Mouse (Mus musculus): ENCODE data around the gene Cldn14. TPM values are rescaled to one million over a fixed set of nuclear protein-coding genes. Genes with fewer than 3 reads are reported as not detected.

Gene Cldn14
- polyA plus RNA-seq, 1 experiment from 2014 or later = 0.12 TPM

DNA sequence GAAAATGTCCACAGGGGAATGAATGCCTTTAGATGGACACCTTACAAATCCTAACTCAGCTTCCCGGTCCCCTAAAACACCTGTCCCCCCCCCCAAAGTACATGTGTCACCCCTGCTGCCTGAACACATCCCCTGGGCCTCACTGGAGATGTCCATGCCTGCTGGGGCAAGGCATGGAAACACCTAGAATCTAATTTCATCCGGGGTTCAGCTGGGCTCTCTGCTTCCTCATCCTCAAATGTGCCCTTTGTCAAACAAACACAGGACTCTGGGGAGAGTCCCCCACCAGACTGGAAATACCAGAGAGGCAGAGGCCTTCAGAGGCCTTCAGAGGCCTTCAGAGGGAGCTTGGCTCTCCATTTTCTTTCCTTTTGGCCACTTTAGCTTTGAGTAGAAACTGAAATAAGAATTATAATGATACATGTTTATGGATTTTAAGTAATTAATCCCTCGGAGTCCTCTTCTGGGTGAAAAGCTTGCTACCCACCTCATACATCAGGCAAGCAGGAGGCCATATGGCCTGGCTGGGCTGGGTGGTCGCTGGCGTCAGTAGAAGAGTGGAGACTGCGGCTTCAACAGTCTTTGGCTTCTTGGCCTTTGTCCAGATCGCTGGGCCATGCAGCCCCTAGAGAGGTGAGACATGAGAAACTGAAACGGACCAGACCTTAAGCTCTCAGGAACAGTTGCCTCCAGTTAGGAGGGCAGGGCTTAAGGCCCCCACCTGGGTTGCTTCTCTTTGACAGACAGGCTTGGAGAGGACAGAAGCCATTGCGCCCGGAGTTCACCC is 66.7 kb downstream of the Cldn14 start:
- no peak overlapping the region for H3K27ac ChIP-seq (ENCODE audit: low read length)
- H3K36me3 ChIP-seq (ENCODE audit: insufficient read depth, low read length) = no peaks in the 10 kb centered on the region
- peak; percentile 46; the same call in 1 of the 2 replicates for ATAC-seq (ENCODE audit: low FRiP score, low TSS enrichment)
- H3K9me3 ChIP-seq (ENCODE audit: low read length) = no peaks in the 10 kb centered on the region
- H3K4me2 ChIP-seq (replicated peaks; ENCODE audit: low read depth, low read length) = no peak overlapping the region
- H3K27me3 ChIP-seq (ENCODE audit: insufficient read depth, low read length) = peaks cover 33% of the 10 kb centered on the region
- H3K4me1 ChIP-seq (ENCODE audit: insufficient read depth, low read length) = peaks cover 4% of the 10 kb centered on the region; the same call in 1 of the 2 replicates
- no peak overlapping the region for H3K4me3 ChIP-seq (ENCODE audit: low read length)
- 66% methylated on average over 10 of the region's 10 CpGs for WGBS
- H3K9ac ChIP-seq (replicated peaks; ENCODE audit: low read length) = no peak overlapping the region

DNA sequence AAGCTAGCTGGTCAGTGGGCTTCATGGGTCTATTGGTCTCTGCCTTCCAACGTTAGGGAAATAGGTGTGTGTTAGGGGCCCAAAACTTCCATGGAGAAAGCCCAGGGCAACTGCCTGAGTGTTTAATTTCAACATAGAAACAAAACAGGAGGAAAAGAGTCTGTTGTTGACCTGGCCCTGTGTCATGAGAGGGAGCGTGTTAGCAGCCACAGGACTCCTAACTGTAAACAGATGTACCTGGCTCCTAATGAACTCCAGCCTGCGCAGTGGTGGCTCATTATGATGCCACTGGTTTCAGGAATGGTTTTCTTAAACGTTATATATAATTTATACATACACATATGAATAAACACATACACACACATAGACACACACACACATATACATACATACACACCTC is 68.7 kb downstream of the Cldn14 start:
- 87% methylated on average over 4 of the region's 4 CpGs for WGBS
- no peak for ATAC-seq (ENCODE audit: low FRiP score, low TSS enrichment)
- no peak overlapping the region for H3K27ac ChIP-seq (ENCODE audit: low read length)

DNA sequence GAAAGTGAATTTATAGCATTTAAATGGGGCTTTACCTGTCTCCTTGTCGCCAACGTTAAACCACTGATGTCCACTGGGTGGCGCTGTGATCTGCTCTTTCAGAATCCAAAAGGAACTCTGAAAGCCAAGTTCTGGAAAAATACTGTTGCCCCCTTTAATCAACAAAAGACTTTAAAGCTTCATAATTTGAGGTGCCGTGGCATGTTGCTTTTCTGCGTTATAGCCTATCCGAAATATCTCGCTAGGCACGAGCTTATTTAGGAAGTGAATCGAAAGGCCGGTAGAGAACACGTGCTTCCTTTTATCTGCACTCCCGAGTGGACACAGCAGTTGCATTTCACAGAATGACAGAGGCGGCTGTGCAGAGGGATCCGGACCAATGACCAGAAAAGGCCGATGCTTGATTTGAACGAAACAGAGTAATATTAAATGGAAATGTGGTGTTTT is 70.2 kb downstream of the Cldn14 start:
- Histone ChIP-seq H3K36me3 (ENCODE audit: insufficient read depth, low read length) (no peaks in the 10 kb centered on the region), H3K27me3 (ENCODE audit: insufficient read depth, low read length) (peaks cover 43% of the 10 kb centered on the region), H3K4me2 (replicated peaks; ENCODE audit: low read depth, low read length) (peak overlapping the region; percentile 56), H3K27ac (ENCODE audit: low read length) (no peak overlapping the region), H3K4me1 (ENCODE audit: insufficient read depth, low read length) (peaks cover 4% of the 10 kb centered on the region; the same call in 1 of the 2 replicates), H3K4me3 (ENCODE audit: low read length) (peak overlapping the region; percentile 43), H3K9me3 (ENCODE audit: low read length) (no peaks in the 10 kb centered on the region), H3K9ac (replicated peaks; ENCODE audit: low read length) (no peak overlapping the region)
- no peak for ATAC-seq (ENCODE audit: low FRiP score, low TSS enrichment)
- 7% methylated on average over 16 of the region's 16 CpGs for WGBS

More for the DNA sequence above, 68.7 kb downstream of the Cldn14 start:
- H3K4me3 ChIP-seq (ENCODE audit: low read length) = no peak overlapping the region
- H3K4me2 ChIP-seq (replicated peaks; ENCODE audit: low read depth, low read length) = no peak overlapping the region
- no peaks in the 10 kb centered on the region for H3K9me3 ChIP-seq (ENCODE audit: low read length)
- H3K9ac ChIP-seq (replicated peaks; ENCODE audit: low read length) = no peak overlapping the region
- peaks cover 44% of the 10 kb centered on the region for H3K27me3 ChIP-seq (ENCODE audit: insufficient read depth, low read length)
- no peaks in the 10 kb centered on the region for H3K36me3 ChIP-seq (ENCODE audit: insufficient read depth, low read length)
- peaks cover 4% of the 10 kb centered on the region; the same call in 1 of the 2 replicates for H3K4me1 ChIP-seq (ENCODE audit: insufficient read depth, low read length)

DNA sequence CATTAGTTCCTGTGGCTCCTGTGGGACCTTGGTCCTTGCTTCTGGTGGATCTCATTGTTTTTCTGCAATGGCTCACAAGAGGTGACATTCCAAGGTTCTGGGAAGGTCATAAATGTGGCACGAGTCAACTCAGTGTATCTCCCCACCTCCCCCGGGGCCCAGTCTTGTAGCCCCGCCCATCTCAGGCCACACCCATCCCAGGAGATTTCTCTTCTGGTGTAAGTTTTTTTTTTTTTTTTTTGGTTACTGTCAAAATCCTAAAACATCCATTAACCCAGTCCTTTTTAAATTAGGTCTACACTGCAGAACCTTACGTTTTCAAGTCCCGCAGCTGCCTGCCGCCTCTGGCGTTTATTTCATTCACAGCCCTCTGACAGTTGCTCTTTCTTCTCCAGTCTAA is 73.6 kb downstream of the Cldn14 start:
- no peak for ATAC-seq (ENCODE audit: low FRiP score, low TSS enrichment)
- no peaks in the 10 kb centered on the region for H3K4me1 ChIP-seq (ENCODE audit: insufficient read depth, low read length)

DNA sequence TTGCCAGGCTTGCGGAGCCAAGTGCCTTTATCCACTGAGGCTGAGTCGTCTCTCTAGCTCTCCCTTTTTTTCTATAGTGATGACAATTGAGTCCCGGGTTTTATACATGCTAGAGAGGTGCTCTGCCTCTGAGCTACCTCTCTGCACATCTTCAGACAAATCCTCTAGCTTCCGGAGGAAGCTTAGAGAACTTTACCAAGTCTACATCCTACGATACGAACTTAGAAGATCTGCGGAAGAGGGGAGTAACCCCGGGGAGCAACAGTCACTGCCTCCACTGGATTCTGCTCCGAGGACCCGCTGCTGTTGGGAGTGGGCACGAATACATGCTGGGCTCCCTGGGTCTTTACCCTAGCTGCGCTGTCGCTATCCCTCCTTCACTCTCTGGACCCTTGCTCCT is 74.0 kb downstream of the Cldn14 start:
- H3K36me3 ChIP-seq (ENCODE audit: insufficient read depth, low read length) = no peaks in the 10 kb centered on the region
- no peak for ATAC-seq (ENCODE audit: low FRiP score, low TSS enrichment)
- H3K9me3 ChIP-seq (ENCODE audit: low read length) = no peaks in the 10 kb centered on the region
- 0 out of 2 replicates have a peak, but pooled peaks cover 1% of the 10 kb centered on the region for H3K4me1 ChIP-seq (ENCODE audit: insufficient read depth, low read length)
- no peak overlapping the region for H3K4me3 ChIP-seq (ENCODE audit: low read length)
- 22% methylated on average over 13 of the region's 13 CpGs for WGBS
- H3K4me2 ChIP-seq (replicated peaks; ENCODE audit: low read depth, low read length) = peak overlapping the region; percentile 5
- H3K27me3 ChIP-seq (ENCODE audit: insufficient read depth, low read length) = peaks cover 40% of the 10 kb centered on the region
- no peak overlapping the region for H3K9ac ChIP-seq (replicated peaks; ENCODE audit: low read length)
- no peak overlapping the region for H3K27ac ChIP-seq (ENCODE audit: low read length)

More for the DNA sequence above, 73.6 kb downstream of the Cldn14 start:
- H3K9me3 ChIP-seq (ENCODE audit: low read length) = no peaks in the 10 kb centered on the region
- no peak overlapping the region for H3K4me3 ChIP-seq (ENCODE audit: low read length)
- H3K27ac ChIP-seq (ENCODE audit: low read length) = no peak overlapping the region
- H3K4me2 ChIP-seq (replicated peaks; ENCODE audit: low read depth, low read length) = peak overlapping the region; percentile 5
- no peaks in the 10 kb centered on the region for H3K36me3 ChIP-seq (ENCODE audit: insufficient read depth, low read length)
- H3K9ac ChIP-seq (replicated peaks; ENCODE audit: low read length) = no peak overlapping the region
- 24% methylated on average over 7 of the region's 7 CpGs for WGBS
- peaks cover 40% of the 10 kb centered on the region for H3K27me3 ChIP-seq (ENCODE audit: insufficient read depth, low read length)

DNA sequence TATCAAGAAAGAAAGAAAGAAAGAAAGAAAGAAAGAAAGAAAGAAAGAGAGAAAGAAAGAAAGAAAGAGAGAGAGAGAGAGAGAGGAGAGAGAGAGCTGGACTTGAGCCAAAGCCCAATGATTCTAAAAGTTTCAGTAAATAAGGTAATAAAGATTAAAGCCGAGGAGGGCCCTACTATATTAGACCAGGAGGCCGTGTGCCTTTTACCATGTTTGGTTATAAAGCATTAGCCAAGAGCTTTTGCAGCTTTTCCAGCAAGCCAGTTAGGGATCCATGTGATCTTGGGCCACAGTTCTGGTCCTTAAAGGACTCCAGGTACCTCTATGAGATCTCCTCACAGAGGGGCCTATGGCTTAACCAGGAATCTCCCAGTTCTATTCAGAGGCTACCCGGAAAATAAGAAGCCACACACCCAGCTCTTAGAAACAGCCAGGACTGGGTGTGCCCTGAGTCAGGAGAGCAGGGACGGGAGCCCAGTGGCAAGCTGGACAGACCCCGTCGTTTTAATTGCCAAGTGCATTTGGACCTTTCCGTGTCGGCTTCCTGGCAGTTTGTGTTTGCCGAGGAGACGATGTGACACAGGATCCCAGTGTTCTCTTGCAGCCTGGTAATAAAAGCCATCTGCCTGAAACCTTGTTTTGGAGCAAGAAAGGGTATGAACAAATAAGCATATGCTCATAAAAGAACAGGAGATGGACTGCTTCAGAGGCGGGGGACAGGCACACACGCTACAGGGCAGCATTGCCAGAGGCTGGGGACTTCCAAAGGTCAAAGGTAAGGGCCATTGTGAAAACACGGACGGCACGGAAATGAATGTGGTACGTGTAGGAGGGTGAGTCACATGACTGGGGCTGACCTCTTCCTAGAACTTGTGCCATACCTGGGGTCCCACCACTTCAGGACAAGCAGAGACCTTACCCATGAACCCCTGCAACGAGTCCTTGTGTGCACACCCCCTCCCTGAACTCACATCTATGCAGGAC is 76.2 kb downstream of the Cldn14 start:
- Histone ChIP-seq H3K27me3 (ENCODE audit: insufficient read depth, low read length) (peaks cover 36% of the 10 kb centered on the region), H3K36me3 (ENCODE audit: insufficient read depth, low read length) (no peaks in the 10 kb centered on the region), H3K4me2 (replicated peaks; ENCODE audit: low read depth, low read length) (no peak overlapping the region), H3K4me1 (ENCODE audit: insufficient read depth, low read length) (0 out of 2 replicates have a peak, but pooled peaks cover 6% of the 10 kb centered on the region), H3K9me3 (ENCODE audit: low read length) (no peaks in the 10 kb centered on the region), H3K27ac (ENCODE audit: low read length) (no peak overlapping the region), H3K9ac (replicated peaks; ENCODE audit: low read length) (no peak overlapping the region), H3K4me3 (ENCODE audit: low read length) (no peak overlapping the region)
- ATAC-seq (ENCODE audit: low FRiP score, low TSS enrichment) = no peak
- 21% methylated on average over 17 of the region's 17 CpGs for WGBS

DNA sequence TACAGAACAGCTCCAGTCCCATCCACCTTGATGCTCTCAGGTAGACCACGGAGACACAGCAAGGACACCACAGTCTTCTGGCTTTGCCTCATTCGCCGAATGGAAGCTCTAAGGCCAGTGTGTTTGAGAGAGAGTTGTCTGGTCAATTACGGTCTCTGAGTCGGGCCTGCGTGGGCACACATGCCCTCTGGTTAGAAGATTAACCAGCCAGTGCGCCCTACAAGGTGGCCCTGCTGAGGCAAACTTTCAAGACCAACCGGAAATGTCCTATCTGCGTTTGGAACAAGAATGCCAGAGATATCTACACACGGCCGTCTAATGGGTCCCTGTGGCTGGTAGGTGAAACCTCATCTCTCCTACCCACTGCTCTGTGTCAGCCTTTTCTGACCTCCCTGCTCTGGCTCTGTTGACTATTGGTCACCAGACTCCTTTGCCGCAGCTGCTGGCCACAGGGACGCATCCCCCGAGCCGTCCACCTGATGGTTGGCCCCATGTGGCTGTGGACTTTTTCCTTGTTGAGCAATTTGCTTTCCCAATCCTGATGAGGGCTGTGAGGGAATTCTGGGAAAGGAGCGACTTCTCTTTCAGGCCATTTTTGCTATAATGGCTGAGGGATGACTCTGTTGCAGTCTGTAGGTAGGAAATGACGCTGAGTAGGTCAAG is 79.1 kb downstream of the Cldn14 start:
- Histone ChIP-seq H3K4me2 (replicated peaks; ENCODE audit: low read depth, low read length) (no peak overlapping the region), H3K4me3 (ENCODE audit: low read length) (no peak overlapping the region), H3K9me3 (ENCODE audit: low read length) (no peaks in the 10 kb centered on the region), H3K9ac (replicated peaks; ENCODE audit: low read length) (no peak overlapping the region), H3K27me3 (ENCODE audit: insufficient read depth, low read length) (peaks cover 10% of the 10 kb centered on the region), H3K27ac (ENCODE audit: low read length) (no peak overlapping the region), H3K36me3 (ENCODE audit: insufficient read depth, low read length) (no peaks in the 10 kb centered on the region), H3K4me1 (ENCODE audit: insufficient read depth, low read length) (0 out of 2 replicates have a peak, but pooled peaks cover 6% of the 10 kb centered on the region)
- ATAC-seq (ENCODE audit: low FRiP score, low TSS enrichment) = peak; percentile 43; the same call in 1 of the 2 replicates
- 61% methylated on average over 17 of the region's 17 CpGs for WGBS

DNA sequence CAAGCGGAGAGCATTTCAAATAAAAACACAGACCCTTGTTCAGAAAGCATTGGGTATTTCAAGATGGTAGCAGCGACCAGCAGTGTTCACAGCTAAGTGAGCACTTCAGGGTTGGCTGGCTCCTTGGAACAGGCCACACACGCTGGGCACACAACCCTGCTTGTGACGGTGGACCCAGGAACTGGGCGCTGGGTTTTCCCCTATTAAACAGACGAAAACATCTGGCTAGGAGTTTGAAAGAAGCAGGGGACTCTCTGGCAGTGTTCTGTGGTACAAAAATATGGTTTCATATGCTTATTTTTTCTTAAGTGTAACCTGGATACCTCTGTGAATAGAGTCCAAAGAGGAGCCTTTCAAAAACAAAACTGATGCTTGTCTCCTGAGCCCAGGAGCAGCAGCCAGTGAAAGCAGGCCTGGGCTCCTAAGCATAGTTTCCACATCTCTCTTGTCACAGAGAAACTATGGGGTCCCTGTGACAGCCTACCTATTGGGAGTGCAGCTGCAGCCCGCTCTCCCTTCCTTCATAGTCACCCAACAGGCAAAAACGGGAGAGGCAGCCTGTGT is 82.9 kb downstream of the Cldn14 start:
- Histone ChIP-seq H3K36me3 (ENCODE audit: insufficient read depth, low read length) (no peaks in the 10 kb centered on the region), H3K4me3 (ENCODE audit: low read length) (no peak overlapping the region), H3K4me1 (ENCODE audit: insufficient read depth, low read length) (peaks cover 6% of the 10 kb centered on the region; the same call in 1 of the 2 replicates), H3K9ac (replicated peaks; ENCODE audit: low read length) (no peak overlapping the region), H3K4me2 (replicated peaks; ENCODE audit: low read depth, low read length) (no peak overlapping the region), H3K9me3 (ENCODE audit: low read length) (no peaks in the 10 kb centered on the region), H3K27ac (ENCODE audit: low read length) (no peak overlapping the region), H3K27me3 (ENCODE audit: insufficient read depth, low read length) (no peaks in the 10 kb centered on the region; the same call in 1 of the 2 replicates)
- 66% methylated on average over 8 of the region's 8 CpGs for WGBS
- ATAC-seq (ENCODE audit: low FRiP score, low TSS enrichment) = no peak

DNA sequence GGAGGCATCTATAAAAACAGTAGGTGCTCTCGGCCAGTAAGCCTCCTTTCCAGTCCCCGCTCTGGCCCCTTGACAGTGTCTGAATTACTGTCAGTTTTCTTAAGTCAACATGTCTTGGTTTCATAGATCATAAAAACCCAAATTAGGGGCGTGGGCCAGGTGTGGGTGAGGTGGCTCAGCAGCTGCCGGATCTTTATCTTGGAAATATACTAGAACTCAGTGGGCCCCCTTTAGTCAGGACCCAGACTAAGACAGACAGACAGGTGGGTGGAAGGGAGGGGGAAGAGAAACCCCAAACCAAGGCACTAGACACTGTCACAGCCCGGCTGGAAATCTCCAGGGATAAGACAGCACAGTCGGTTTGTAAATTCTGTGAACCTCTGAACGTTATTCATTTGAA is 84.8 kb downstream of the Cldn14 start:
- ATAC-seq (ENCODE audit: low FRiP score, low TSS enrichment) = no peak
- 47% methylated on average over 7 of the region's 7 CpGs for WGBS
- no peaks in the 10 kb centered on the region; the same call in 1 of the 2 replicates for H3K27me3 ChIP-seq (ENCODE audit: insufficient read depth, low read length)

More for the DNA sequence above, 84.8 kb downstream of the Cldn14 start:
- Histone ChIP-seq H3K4me3 (ENCODE audit: low read length) (no peak overlapping the region), H3K4me1 (ENCODE audit: insufficient read depth, low read length) (peaks cover 5% of the 10 kb centered on the region), H3K9me3 (ENCODE audit: low read length) (no peaks in the 10 kb centered on the region), H3K36me3 (ENCODE audit: insufficient read depth, low read length) (no peaks in the 10 kb centered on the region), H3K27ac (ENCODE audit: low read length) (no peak overlapping the region), H3K9ac (replicated peaks; ENCODE audit: low read length) (no peak overlapping the region), H3K4me2 (replicated peaks; ENCODE audit: low read depth, low read length) (no peak overlapping the region)
